Mouse (Mus musculus) cortical plate, adult 2 months (tissue): ENCODE measurements around the gene Ccser1.
"Not testable (repeated sequence)": the region's sequence is repeated elsewhere in the genome, so short reads cannot be mapped to it uniquely, and the experiment has no call there.

Experiments used
- CTCF ChIP-seq: fragments of 200-500 bp; IDR thresholded peaks from 2 replicates; pipeline ENCODE4 v1.5.1; 2011; ENCODE audit warnings: mild to moderate bottlenecking, control low read depth, low read length; ENCODE audit not compliant: insufficient read depth; ENCODE audit errors: extremely low read depth
- POLR2A ChIP-seq: fragments of 200-500 bp; IDR thresholded peaks from 2 replicates; pipeline ENCODE4 v1.6.1; 2011; ENCODE audit warnings: mild to moderate bottlenecking, low read length, control low read depth; ENCODE audit not compliant: insufficient read depth; ENCODE audit errors: extremely low read depth

- not testable (repeated sequence) for TF ChIP-seq CTCF, POLR2A
Measured at GRCm38 (mm10) chr6:62045042-62045441, 864.9 kb downstream of the Ccser1 start.
